Mouse (Mus musculus) thymus, postnatal 36 days (tissue): ENCODE data around the gene Crtc3.

Experiments used
- DNase-seq, 2 experiments: peaks; one replicate each; pipeline ENCODE4 v3.0.0; 2022; ENCODE audit warnings: mixed read lengths in 2 of 2

Crtc3 gene

GRCm38 (mm10) chr7:80688556-80689220 lies at the start of gene Crtc3:
TSS of gene Crtc3 (minus strand) at chr7:80688877.
- peak; percentile 68 to 71 for DNase-seq

GRCm38 (mm10) chr7:80736199-80736598 lies 47.5 kb upstream of the Crtc3 start:
- DNase-seq = no peak

- no peak for DNase-seq
These were observed 44.3 kb upstream of the Crtc3 start for GRCm38 (mm10) chr7:80732986-80733385.

- DNase-seq = peak; percentile 66 to 70
These were observed 41.0 kb upstream of the Crtc3 start for GRCm38 (mm10) chr7:80729662-80730061.

- no peak for DNase-seq
These were observed 32.4 kb upstream of the Crtc3 start for GRCm38 (mm10) chr7:80721041-80721440.

GRCm38 (mm10) chr7:80719582-80719981 lies 30.9 kb upstream of the Crtc3 start:
- DNase-seq = no peak

- no peak for DNase-seq
These were observed 30.4 kb upstream of the Crtc3 start for GRCm38 (mm10) chr7:80719038-80719437.

- peak; percentile 59 to 79 for DNase-seq
These were observed 29.8 kb upstream of the Crtc3 start for GRCm38 (mm10) chr7:80718471-80718870.

- no peak for DNase-seq
These were observed 28.1 kb upstream of the Crtc3 start for GRCm38 (mm10) chr7:80716758-80717157.

GRCm38 (mm10) chr7:80715306-80715705 lies 26.6 kb upstream of the Crtc3 start:
- DNase-seq = no peak

- no peak for DNase-seq
These were observed 22.8 kb upstream of the Crtc3 start for GRCm38 (mm10) chr7:80711496-80711895.

- DNase-seq = no peak
These were observed 21.7 kb upstream of the Crtc3 start for GRCm38 (mm10) chr7:80710333-80710732.

- no peak for DNase-seq
These were observed 15.4 kb upstream of the Crtc3 start for GRCm38 (mm10) chr7:80704066-80704465.

- no peak for DNase-seq
These were observed 13.8 kb upstream of the Crtc3 start for GRCm38 (mm10) chr7:80702510-80702909.

GRCm38 (mm10) chr7:80699709-80700108 lies 11.0 kb upstream of the Crtc3 start:
- no peak for DNase-seq

GRCm38 (mm10) chr7:80698940-80699339 lies 10.3 kb upstream of the Crtc3 start:
- no peak for DNase-seq

- no peak for DNase-seq
These were observed 9.2 kb upstream of the Crtc3 start for GRCm38 (mm10) chr7:80697859-80698258.

- DNase-seq = peak; percentile 39 to 43
These were observed 8.2 kb upstream of the Crtc3 start for GRCm38 (mm10) chr7:80696903-80697302.

- DNase-seq = no peak
These were observed 7.7 kb upstream of the Crtc3 start for GRCm38 (mm10) chr7:80696334-80696733.

GRCm38 (mm10) chr7:80692472-80692871 lies 3.8 kb upstream of the Crtc3 start:
- no peak for DNase-seq

- DNase-seq = no peak
These were observed 2.5 kb upstream of the Crtc3 start for GRCm38 (mm10) chr7:80691131-80691530.

GRCm38 (mm10) chr7:80689221-80689591 lies 529 bp upstream of the Crtc3 start:
- no peak for DNase-seq

GRCm38 (mm10) chr7:80687721-80688555 lies 739 bp downstream of the Crtc3 start:
- DNase-seq = peak; percentile 53 to 63

GRCm38 (mm10) chr7:80685639-80686038 lies 3.0 kb downstream of the Crtc3 start:
- DNase-seq = no peak
